Mouse (Mus musculus) stomach, embryonic 14.5 days (tissue): ENCODE measurements around the gene Usp49. TPM values are rescaled to one million over a fixed set of nuclear protein-coding genes. Genes with fewer than 3 reads are reported as not detected.
A peak's percentile ranks its signal among the peaks of the same experiment; 100 is the strongest.

ENCODE experiments used
- ATAC-seq: fragments of 200-750 bp; cut with Nextera tagmentation; 2 replicates; pipeline ENCODE4 v1.8.0; 2017; ENCODE audit warnings: low read depth, moderate TSS enrichment; ENCODE audit not compliant: insufficient number of reproducible peaks, insufficient read depth, low FRiP score
- H3K27ac ChIP-seq: fragments of 300-500 bp; sonication (generic); 2 replicates; pipeline ENCODE4 v1.5.1; 2014; ENCODE audit warnings: mild to moderate bottlenecking, low read length, moderate library complexity, mixed read lengths
- H3K27me3 ChIP-seq: fragments of 300-500 bp; sonication (generic); 2 replicates; pipeline ENCODE4 v1.6.1; 2014; ENCODE audit warnings: low read length, control low read depth, mixed read lengths; ENCODE audit not compliant: control insufficient read depth, insufficient read depth
- H3K36me3 ChIP-seq: fragments of 300-500 bp; sonication (generic); 2 replicates; pipeline ENCODE4 v1.6.1; 2014; ENCODE audit warnings: mild to moderate bottlenecking, control low read depth, low read length, moderate library complexity, mixed read lengths; ENCODE audit not compliant: control insufficient read depth, insufficient read depth
- H3K4me1 ChIP-seq: fragments of 300-500 bp; sonication (generic); 2 replicates; pipeline ENCODE4 v1.6.1; 2014; ENCODE audit warnings: low read length, control low read depth, mixed read lengths; ENCODE audit not compliant: control insufficient read depth, insufficient read depth
- H3K4me2 ChIP-seq: fragments of 300-500 bp; sonication (generic); replicated peaks from 2 replicates; pipeline ENCODE4 v1.6.1; 2014; ENCODE audit warnings: low read depth, low read length, control low read depth
- H3K4me3 ChIP-seq: fragments of 300-500 bp; sonication (generic); 2 replicates; pipeline ENCODE4 v1.5.1; 2014; ENCODE audit warnings: low read depth, low read length, control low read depth
- H3K9ac ChIP-seq: fragments of 300-500 bp; sonication (generic); replicated peaks from 2 replicates; pipeline ENCODE4 v1.6.1; 2014; ENCODE audit warnings: low read depth, mild to moderate bottlenecking, control low read depth, low read length, moderate library complexity, mixed read lengths
- H3K9me3 ChIP-seq: fragments of 300-500 bp; sonication (generic); 2 replicates; pipeline ENCODE4 v1.6.1; 2016; ENCODE audit warnings: low read depth, low read length, control low read depth; ENCODE audit not compliant: control insufficient read depth
- WGBS: fragments of 180-500 bp; shearing (Covaris S2); extraction: QIAGEN DNeasy Blood & Tissue Kit; methylation state at CpG from one replicate; pipeline ENCODE4 v1.1.7; 2014; 5-methylcytosine and 5-hydroxymethylcytosine counted together
- polyA plus RNA-seq: library from polyadenylated mRNA; unstranded; fragments of >200 nt; fragmentation: Nextera tagmentation; extraction: Ambion mirVana; gene quantifications from 2 replicates; pipeline ENCODE4 v1.2.1, GENCODE M21; 2014

Usp49 gene
- polyA plus RNA-seq, 1 experiment from 2014 or later = 4.9 TPM

- 1% methylated on average over 57 of the region's 58 CpGs for WGBS
- peak within 1 kb of the TSS; percentile 79 for H3K27ac ChIP-seq
- peak within 1 kb of the TSS; percentile 89 for H3K4me3 ChIP-seq
- no peaks in the 10 kb centered on the region for H3K27me3 ChIP-seq
- peak within 1 kb of the TSS; percentile 74 for H3K9ac ChIP-seq
- peaks cover 14% of the 10 kb centered on the region for H3K4me1 ChIP-seq
- no peaks in the 10 kb centered on the region for H3K9me3 ChIP-seq
- ATAC-seq = peak; percentile 59
- peak within 1 kb of the TSS; percentile 97 for H3K4me2 ChIP-seq
- peaks cover 17% of the 10 kb centered on the region for H3K36me3 ChIP-seq
Observed at GRCm38 (mm10) chr17:47688608-47689575, 58.4 kb downstream of the Usp49 start, which contains the start of gene Frs3. Gene Frs3 (plus strand): TSS chr17:47689030.

- ATAC-seq = no peak
Observed at GRCm38 (mm10) chr17:47689894-47690293, 59.4 kb downstream of the Usp49 start.

GRCm38 (mm10) chr17:47691650-47692049 is 61.2 kb downstream of the Usp49 start:
- Histone ChIP-seq H3K4me1 (peaks cover 22% of the 10 kb centered on the region), H3K36me3 (no peaks in the 10 kb centered on the region; the same call in 1 of the 2 replicates), H3K4me2 (no peak overlapping the region), H3K9ac (no peak overlapping the region), H3K27me3 (no peaks in the 10 kb centered on the region), H3K9me3 (no peaks in the 10 kb centered on the region), H3K4me3 (no peak overlapping the region), H3K27ac (no peak overlapping the region)
- 92% methylated on average over 3 of the region's 3 CpGs for WGBS
- no peak for ATAC-seq

More at GRCm38 (mm10) chr17:47689894-47690293, 59.4 kb downstream of the Usp49 start:
- Histone ChIP-seq H3K36me3 (peaks cover 8% of the 10 kb centered on the region), H3K4me3 (no peak overlapping the region), H3K27me3 (no peaks in the 10 kb centered on the region), H3K4me1 (peaks cover 18% of the 10 kb centered on the region), H3K27ac (no peak overlapping the region), H3K9me3 (no peaks in the 10 kb centered on the region), H3K4me2 (peak overlapping the region; percentile 97; the same call in 1 of the 2 replicates), H3K9ac (no peak overlapping the region)
- WGBS = 77% methylated on average over 8 of the region's 8 CpGs

- 38% methylated on average over 13 of the region's 13 CpGs for WGBS
- H3K27me3 ChIP-seq = no peaks in the 10 kb centered on the region
- peak overlapping the region; percentile 82 for H3K4me2 ChIP-seq
- H3K4me1 ChIP-seq = peaks cover 14% of the 10 kb centered on the region; the same call in 1 of the 2 replicates
- no peak overlapping the region for H3K27ac ChIP-seq
- H3K4me3 ChIP-seq = peak overlapping the region; percentile 59
- no peaks in the 10 kb centered on the region for H3K9me3 ChIP-seq
- no peak overlapping the region for H3K9ac ChIP-seq
- no peaks in the 10 kb centered on the region for H3K36me3 ChIP-seq
- ATAC-seq = no peak
Observed at GRCm38 (mm10) chr17:47693671-47694441, 63.4 kb downstream of the Usp49 start.

- Histone ChIP-seq H3K27me3 (no peaks in the 10 kb centered on the region), H3K9ac (peak within 1 kb of the TSS; percentile 74), H3K9me3 (no peaks in the 10 kb centered on the region), H3K27ac (peak within 1 kb of the TSS; percentile 27), H3K36me3 (no peaks in the 10 kb centered on the region), H3K4me3 (peak within 1 kb of the TSS; percentile 59), H3K4me1 (peaks cover 13% of the 10 kb centered on the region; the same call in 1 of the 2 replicates), H3K4me2 (peak within 1 kb of the TSS; percentile 82)
- ATAC-seq = no peak
- WGBS = 0% methylated on average over 3 of the region's 3 CpGs
Observed at GRCm38 (mm10) chr17:47694442-47694502, 63.8 kb downstream of the Usp49 start, which contains the start of gene Gm21981. Gene Gm21981 (minus strand): TSS chr17:47694455.

- peak; percentile 90 for ATAC-seq
- Histone ChIP-seq H3K4me3 (peak within 1 kb of the TSS; percentile 59), H3K9me3 (no peaks in the 10 kb centered on the region), H3K27me3 (no peaks in the 10 kb centered on the region), H3K27ac (peak within 1 kb of the TSS; percentile 27), H3K4me2 (peak within 1 kb of the TSS; percentile 82), H3K36me3 (no peaks in the 10 kb centered on the region), H3K4me1 (peaks cover 8% of the 10 kb centered on the region; the same call in 1 of the 2 replicates), H3K9ac (peak within 1 kb of the TSS; percentile 74)
- under 1% methylated on average over 78 of the region's 82 CpGs for WGBS
Observed at GRCm38 (mm10) chr17:47694503-47695336, 64.2 kb downstream of the Usp49 start, which contains the start of gene Prickle4. Gene Prickle4 (minus strand): TSS chr17:47694736.

GRCm38 (mm10) chr17:47695337-47695710 is 64.8 kb downstream of the Usp49 start:
- H3K27me3 ChIP-seq = no peaks in the 10 kb centered on the region
- peaks cover 8% of the 10 kb centered on the region; the same call in 1 of the 2 replicates for H3K4me1 ChIP-seq
- peak overlapping the region; percentile 27; the same call in 1 of the 2 replicates for H3K27ac ChIP-seq
- no peak; the same call in 1 of the 2 replicates for ATAC-seq
- H3K36me3 ChIP-seq = 0 out of 2 replicates have a peak, but pooled peaks cover 3% of the 10 kb centered on the region
- 0% methylated on average over 20 of the region's 23 CpGs for WGBS
- H3K4me2 ChIP-seq = peak overlapping the region; percentile 82
- H3K9ac ChIP-seq = peak overlapping the region; percentile 74
- no peaks in the 10 kb centered on the region for H3K9me3 ChIP-seq
- peak overlapping the region; percentile 59 for H3K4me3 ChIP-seq

GRCm38 (mm10) chr17:47698156-47698555 is 67.7 kb downstream of the Usp49 start:
- ATAC-seq = no peak

More at GRCm38 (mm10) chr17:47698156-47698555, 67.7 kb downstream of the Usp49 start:
- no peak overlapping the region for H3K4me2 ChIP-seq
- no peak overlapping the region for H3K27ac ChIP-seq
- H3K9ac ChIP-seq = no peak overlapping the region
- no peaks in the 10 kb centered on the region for H3K9me3 ChIP-seq
- peaks cover 3% of the 10 kb centered on the region; the same call in 1 of the 2 replicates for H3K36me3 ChIP-seq
- H3K4me3 ChIP-seq = no peak overlapping the region
- no peaks in the 10 kb centered on the region for H3K27me3 ChIP-seq
- H3K4me1 ChIP-seq = peaks cover 8% of the 10 kb centered on the region; the same call in 1 of the 2 replicates
- 88% methylated on average over 10 of the region's 10 CpGs for WGBS
